Mouse (Mus musculus): ENCODE results near the gene Rbm3. TPM values are rescaled to one million over a fixed set of nuclear protein-coding genes. Genes with fewer than 3 reads are reported as not detected.
A peak's percentile ranks its signal among the peaks of the same experiment; 100 is the strongest.

Rbm3 gene
- polyA plus RNA-seq, 1 experiment, result 458 TPM

DNA sequence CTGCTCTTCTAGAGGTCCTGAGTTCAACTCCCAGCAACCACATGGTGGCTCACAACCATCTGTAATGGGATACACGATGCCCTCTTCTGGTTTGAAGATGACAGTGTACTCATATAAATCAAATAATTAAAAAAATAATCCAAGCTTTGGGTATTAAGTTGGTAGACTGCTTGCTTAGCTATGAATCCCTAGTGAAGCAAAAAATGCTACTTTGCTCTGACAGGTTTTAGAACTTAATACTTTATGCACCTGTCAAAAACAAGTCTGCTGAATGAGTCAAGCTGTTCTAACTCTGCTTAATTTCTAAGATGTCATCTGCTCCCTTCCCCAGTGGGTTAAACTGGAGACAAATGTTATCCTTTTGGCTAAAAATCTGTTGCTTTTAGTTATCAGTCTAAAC, 6.2 kb downstream of the Rbm3 start:
- no peaks in the 10 kb centered on the region for H3K27me3 ChIP-seq (ENCODE audit: control insufficient read depth, insufficient read depth, low read length, poor library complexity, severe bottlenecking)
- TF ChIP-seq EP300 (IDR thresholded peaks at IDR 0.05; ENCODE audit: insufficient read depth, low read depth, low read length) (no peak), POLR2A (IDR thresholded peaks at IDR 0.05; ENCODE audit: insufficient read depth, low read length) (no peak), CTCF (IDR thresholded peaks at IDR 0.05; ENCODE audit: low read depth, low read length) (no peak)
- H3K4me3 ChIP-seq (ENCODE audit: low read depth, low read length), result no peak overlapping the region
- H3K36me3 ChIP-seq (ENCODE audit: control insufficient read depth, insufficient read depth, low read length, poor library complexity, severe bottlenecking), result peaks cover 48% of the 10 kb centered on the region
- no peaks in the 10 kb centered on the region for H3K9me3 ChIP-seq (replicated peaks; ENCODE audit: control insufficient read depth, insufficient read depth, low read length, poor library complexity, severe bottlenecking)
- H3K27ac ChIP-seq (ENCODE audit: insufficient read depth, low read length), result no peak overlapping the region
- no peaks in the 10 kb centered on the region for H3K4me1 ChIP-seq (ENCODE audit: control insufficient read depth, insufficient read depth, low read length)
- H3K9ac ChIP-seq (ENCODE audit: low read depth, poor library complexity, severe bottlenecking), result no peak overlapping the region

DNA sequence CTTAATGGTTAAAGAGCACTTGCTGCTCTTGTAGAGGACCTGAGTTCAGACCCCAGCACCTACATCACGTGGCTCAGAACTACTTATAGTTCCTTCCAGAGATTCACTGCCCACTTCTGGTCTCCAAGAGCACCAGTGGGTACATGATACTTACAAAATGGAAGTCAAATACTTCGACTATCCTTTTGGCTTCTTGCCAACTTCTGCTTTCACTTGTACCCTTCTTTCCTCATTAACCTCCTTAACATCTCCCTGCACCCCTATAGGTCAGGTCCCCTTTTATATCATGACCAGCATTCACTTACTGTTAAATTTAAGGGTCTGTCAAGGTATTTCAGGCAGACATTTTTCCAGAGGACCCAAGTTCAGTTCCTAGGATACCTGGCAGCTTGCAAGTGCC, 9.8 kb downstream of the Rbm3 start:
- Histone ChIP-seq H3K9ac (ENCODE audit: low read depth, poor library complexity, severe bottlenecking) (no peak overlapping the region), H3K27me3 (ENCODE audit: control insufficient read depth, insufficient read depth, low read length, poor library complexity, severe bottlenecking) (no peaks in the 10 kb centered on the region), H3K36me3 (ENCODE audit: control insufficient read depth, insufficient read depth, low read length, poor library complexity, severe bottlenecking) (peaks cover 18% of the 10 kb centered on the region), H3K4me3 (ENCODE audit: low read depth, low read length) (no peak overlapping the region), H3K9me3 (replicated peaks; ENCODE audit: control insufficient read depth, insufficient read depth, low read length, poor library complexity, severe bottlenecking) (no peaks in the 10 kb centered on the region), H3K27ac (ENCODE audit: insufficient read depth, low read length) (no peak overlapping the region), H3K4me1 (ENCODE audit: control insufficient read depth, insufficient read depth, low read length) (no peaks in the 10 kb centered on the region)
- TF ChIP-seq CTCF (IDR thresholded peaks at IDR 0.05; ENCODE audit: low read depth, low read length) (no peak), POLR2A (IDR thresholded peaks at IDR 0.05; ENCODE audit: insufficient read depth, low read length) (no peak), EP300 (IDR thresholded peaks at IDR 0.05; ENCODE audit: insufficient read depth, low read depth, low read length) (no peak)

DNA sequence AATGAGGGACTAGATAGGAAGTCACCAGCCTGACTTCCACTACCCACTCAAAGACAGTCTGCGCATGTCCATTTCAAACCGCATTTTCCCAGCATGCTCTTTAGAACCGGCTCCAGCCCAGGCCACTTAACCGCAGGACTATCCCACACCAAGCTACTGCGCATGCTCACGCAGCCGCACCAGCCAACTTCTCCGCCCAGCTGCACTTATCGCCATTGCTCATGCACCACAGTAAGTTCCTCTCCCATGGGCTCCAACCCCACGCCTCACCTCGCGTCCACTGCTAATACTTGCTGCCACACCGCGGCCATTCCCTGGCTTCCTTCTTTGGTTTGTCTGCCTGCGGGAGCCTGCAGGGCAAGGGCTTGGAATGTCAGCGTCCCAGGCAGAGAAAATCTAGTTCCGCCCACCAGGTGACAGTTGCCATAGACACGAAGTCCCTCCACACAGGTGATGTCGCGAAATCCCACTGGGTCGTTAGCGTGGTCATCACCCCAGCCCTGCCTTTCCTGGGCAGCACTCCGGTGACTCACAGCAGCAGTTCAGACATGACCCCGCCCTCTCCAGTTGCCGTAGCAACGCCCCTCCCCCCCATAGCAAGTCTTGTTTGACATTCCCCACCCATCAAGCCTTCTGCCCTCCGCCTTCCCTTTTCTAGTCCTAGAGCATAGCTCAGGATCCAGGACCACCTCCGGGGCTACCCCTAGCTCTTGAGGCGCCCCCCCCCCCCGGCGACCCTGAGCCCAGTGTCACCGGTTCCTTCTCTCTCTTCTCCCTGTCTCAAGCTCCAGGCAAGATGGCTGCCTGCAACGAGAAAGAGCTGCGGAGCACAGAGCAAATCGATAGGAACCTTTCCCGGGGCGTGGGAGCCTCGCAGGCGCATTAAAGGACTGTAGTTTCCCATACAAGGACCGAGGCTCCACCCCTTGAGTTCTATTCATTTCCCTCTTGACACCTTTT, 13.4 kb downstream of the Rbm3 start, which contains the start of gene Wdr13:
TSS of gene Wdr13 (minus strand) at position 876 of the 960 bp plus-strand sequence.
- H3K36me3 ChIP-seq (ENCODE audit: control insufficient read depth, insufficient read depth, low read length, poor library complexity, severe bottlenecking), result no peaks in the 10 kb centered on the region; the same call in 1 of the 2 replicates
- no peaks in the 10 kb centered on the region for H3K9me3 ChIP-seq (replicated peaks; ENCODE audit: control insufficient read depth, insufficient read depth, low read length, poor library complexity, severe bottlenecking)
- H3K4me3 ChIP-seq (ENCODE audit: low read depth, low read length), result peak within 1 kb of the TSS; percentile 80
- H3K27me3 ChIP-seq (ENCODE audit: control insufficient read depth, insufficient read depth, low read length, poor library complexity, severe bottlenecking), result no peaks in the 10 kb centered on the region
- no peaks in the 10 kb centered on the region for H3K4me1 ChIP-seq (ENCODE audit: control insufficient read depth, insufficient read depth, low read length)
- H3K27ac ChIP-seq (ENCODE audit: insufficient read depth, low read length), result no peak within 1 kb of the TSS
- TF ChIP-seq POLR2A (IDR thresholded peaks at IDR 0.05; ENCODE audit: insufficient read depth, low read length), result no peak
- TF ChIP-seq EP300 (IDR thresholded peaks at IDR 0.05; ENCODE audit: insufficient read depth, low read depth, low read length), result no peak
- no peak for TF ChIP-seq CTCF (IDR thresholded peaks at IDR 0.05; ENCODE audit: low read depth, low read length)
- peak within 1 kb of the TSS; percentile 19; the same call in 1 of the 2 replicates for H3K9ac ChIP-seq (ENCODE audit: low read depth, poor library complexity, severe bottlenecking)

DNA sequence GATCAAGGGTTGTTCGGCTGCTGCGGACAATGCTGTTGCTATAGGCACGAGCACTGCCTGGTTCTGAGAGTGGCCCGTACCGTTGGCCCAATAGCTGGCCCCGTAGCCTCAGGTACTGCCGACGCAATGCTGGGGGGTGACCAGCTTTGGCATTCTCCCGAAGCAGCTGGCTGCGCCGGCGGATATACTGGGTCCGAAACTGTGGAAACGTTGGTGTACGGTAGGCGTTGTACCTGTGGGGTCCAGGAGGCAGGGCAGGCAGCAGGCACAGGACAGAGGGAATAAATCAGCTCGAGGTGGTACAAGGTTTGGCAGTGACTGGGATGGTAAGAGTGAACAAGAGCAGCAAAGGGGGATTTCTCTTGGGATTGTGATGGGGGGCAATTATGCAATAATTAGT, 14.3 kb downstream of the Rbm3 start:
- Histone ChIP-seq H3K27me3 (ENCODE audit: control insufficient read depth, insufficient read depth, low read length, poor library complexity, severe bottlenecking) (no peaks in the 10 kb centered on the region), H3K27ac (ENCODE audit: insufficient read depth, low read length) (no peak overlapping the region), H3K36me3 (ENCODE audit: control insufficient read depth, insufficient read depth, low read length, poor library complexity, severe bottlenecking) (no peaks in the 10 kb centered on the region), H3K9ac (ENCODE audit: low read depth, poor library complexity, severe bottlenecking) (peak overlapping the region; percentile 23; the same call in 1 of the 2 replicates), H3K4me1 (ENCODE audit: control insufficient read depth, insufficient read depth, low read length) (no peaks in the 10 kb centered on the region), H3K9me3 (replicated peaks; ENCODE audit: control insufficient read depth, insufficient read depth, low read length, poor library complexity, severe bottlenecking) (no peaks in the 10 kb centered on the region), H3K4me3 (ENCODE audit: low read depth, low read length) (peak overlapping the region; percentile 63)
- TF ChIP-seq CTCF (IDR thresholded peaks at IDR 0.05; ENCODE audit: low read depth, low read length) (no peak), POLR2A (IDR thresholded peaks at IDR 0.05; ENCODE audit: insufficient read depth, low read length) (no peak), EP300 (IDR thresholded peaks at IDR 0.05; ENCODE audit: insufficient read depth, low read depth, low read length) (no peak)

DNA sequence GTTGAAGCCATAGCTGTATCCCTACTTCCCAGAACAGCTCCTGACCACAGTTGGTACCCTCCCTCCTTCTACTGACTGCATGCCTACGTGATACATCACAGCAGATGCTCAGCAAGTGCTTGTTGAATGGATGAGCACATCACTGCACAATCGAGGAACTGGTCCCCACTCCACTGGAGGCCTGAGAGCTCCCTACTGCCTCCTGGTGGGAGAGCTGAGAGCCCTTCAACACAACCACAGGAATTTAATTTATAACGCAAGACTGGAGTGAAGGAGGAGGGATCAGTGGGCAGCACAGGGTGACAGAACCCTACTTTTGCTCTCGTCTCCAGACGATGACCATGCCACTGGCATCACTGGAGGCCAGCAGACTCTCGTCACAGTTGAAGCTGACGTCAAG, 20.4 kb downstream of the Rbm3 start:
- Histone ChIP-seq H3K4me3 (ENCODE audit: low read depth, low read length) (no peak overlapping the region), H3K9me3 (replicated peaks; ENCODE audit: control insufficient read depth, insufficient read depth, low read length, poor library complexity, severe bottlenecking) (no peaks in the 10 kb centered on the region), H3K9ac (ENCODE audit: low read depth, poor library complexity, severe bottlenecking) (no peak overlapping the region), H3K36me3 (ENCODE audit: control insufficient read depth, insufficient read depth, low read length, poor library complexity, severe bottlenecking) (no peaks in the 10 kb centered on the region), H3K4me1 (ENCODE audit: control insufficient read depth, insufficient read depth, low read length) (no peaks in the 10 kb centered on the region), H3K27ac (ENCODE audit: insufficient read depth, low read length) (no peak overlapping the region), H3K27me3 (ENCODE audit: control insufficient read depth, insufficient read depth, low read length, poor library complexity, severe bottlenecking) (no peaks in the 10 kb centered on the region)
- TF ChIP-seq EP300 (IDR thresholded peaks at IDR 0.05; ENCODE audit: insufficient read depth, low read depth, low read length) (no peak), POLR2A (IDR thresholded peaks at IDR 0.05; ENCODE audit: insufficient read depth, low read length) (no peak), CTCF (IDR thresholded peaks at IDR 0.05; ENCODE audit: low read depth, low read length) (no peak)
